Mouse (Mus musculus): Measurements from ENCODE around the gene Ebf1. TPM values are rescaled to one million over a fixed set of nuclear protein-coding genes. Genes with fewer than 3 reads are reported as not detected.
A peak's percentile ranks its signal among the peaks of the same experiment; 100 is the strongest.

Gene Ebf1
- polyA plus RNA-seq, 1 experiment from 2014 or later = 95.7 TPM

GRCm38 (mm10) chr11:44962746-44963440 lies 345.8 kb downstream of the Ebf1 start:
- H3K9me3 ChIP-seq = no peaks in the 10 kb centered on the region
- H3K36me3 ChIP-seq = no peaks in the 10 kb centered on the region
- WGBS = 84% methylated on average over 14 of the region's 14 CpGs
- no peak overlapping the region for H3K9ac ChIP-seq (replicated peaks)
- no peak for ATAC-seq (ENCODE audit: insufficient number of reproducible peaks, insufficient read depth, low FRiP score, low TSS enrichment, low read depth)
- H3K4me1 ChIP-seq (replicated peaks) = peaks cover 13% of the 10 kb centered on the region
- no peak overlapping the region for H3K4me2 ChIP-seq
- H3K27me3 ChIP-seq = peaks cover 8% of the 10 kb centered on the region; the same call in 1 of the 2 replicates
- H3K27ac ChIP-seq = no peak overlapping the region
- H3K4me3 ChIP-seq (replicated peaks) = no peak overlapping the region

GRCm38 (mm10) chr11:44969011-44969410 lies 351.9 kb downstream of the Ebf1 start:
- Histone ChIP-seq H3K4me2 (no peak overlapping the region), H3K4me1 (replicated peaks) (peaks cover 15% of the 10 kb centered on the region), H3K36me3 (peaks cover 5% of the 10 kb centered on the region; the same call in 1 of the 2 replicates), H3K9me3 (no peaks in the 10 kb centered on the region), H3K27me3 (no peaks in the 10 kb centered on the region), H3K9ac (replicated peaks) (no peak overlapping the region), H3K4me3 (replicated peaks) (no peak overlapping the region), H3K27ac (no peak overlapping the region)
- 54% methylated on average over 4 of the region's 4 CpGs for WGBS
- no peak for ATAC-seq (ENCODE audit: insufficient number of reproducible peaks, insufficient read depth, low FRiP score, low TSS enrichment, low read depth)

GRCm38 (mm10) chr11:44974271-44974670 lies 357.2 kb downstream of the Ebf1 start:
- Histone ChIP-seq H3K4me1 (replicated peaks) (peaks cover 41% of the 10 kb centered on the region), H3K27me3 (no peaks in the 10 kb centered on the region), H3K4me3 (replicated peaks) (no peak overlapping the region), H3K36me3 (peaks cover 6% of the 10 kb centered on the region; the same call in 1 of the 2 replicates), H3K27ac (0 out of 2 replicates have a peak overlapping the region, but pooled peaks have one; percentile 12), H3K9me3 (no peaks in the 10 kb centered on the region), H3K4me2 (no peak overlapping the region), H3K9ac (replicated peaks) (no peak overlapping the region)
- 90% methylated on average over 7 of the region's 7 CpGs for WGBS
- no peak for ATAC-seq (ENCODE audit: insufficient number of reproducible peaks, insufficient read depth, low FRiP score, low TSS enrichment, low read depth)

GRCm38 (mm10) chr11:44975151-44975550 lies 358.0 kb downstream of the Ebf1 start:
- Histone ChIP-seq H3K9ac (replicated peaks) (no peak overlapping the region), H3K27ac (peak overlapping the region; percentile 77), H3K36me3 (peaks cover 6% of the 10 kb centered on the region; the same call in 1 of the 2 replicates), H3K27me3 (no peaks in the 10 kb centered on the region), H3K4me2 (no peak overlapping the region), H3K4me3 (replicated peaks) (no peak overlapping the region), H3K4me1 (replicated peaks) (peaks cover 41% of the 10 kb centered on the region), H3K9me3 (no peaks in the 10 kb centered on the region)
- ATAC-seq (ENCODE audit: insufficient number of reproducible peaks, insufficient read depth, low FRiP score, low TSS enrichment, low read depth) = peak; percentile 53
- WGBS = 63% methylated on average over 2 of the region's 2 CpGs

GRCm38 (mm10) chr11:44976254-44976802 lies 359.2 kb downstream of the Ebf1 start:
- Histone ChIP-seq H3K9ac (replicated peaks) (no peak overlapping the region), H3K4me1 (replicated peaks) (peaks cover 41% of the 10 kb centered on the region), H3K27ac (peak overlapping the region; percentile 64), H3K4me2 (no peak overlapping the region), H3K27me3 (no peaks in the 10 kb centered on the region), H3K36me3 (peaks cover 6% of the 10 kb centered on the region; the same call in 1 of the 2 replicates), H3K4me3 (replicated peaks) (no peak overlapping the region), H3K9me3 (no peaks in the 10 kb centered on the region)
- ATAC-seq (ENCODE audit: insufficient number of reproducible peaks, insufficient read depth, low FRiP score, low TSS enrichment, low read depth) = no peak
- WGBS = 70% methylated on average over 5 of the region's 5 CpGs

- 65% methylated on average over 4 of the region's 4 CpGs for WGBS
- no peak overlapping the region for H3K27ac ChIP-seq
- H3K36me3 ChIP-seq = peaks cover 6% of the 10 kb centered on the region; the same call in 1 of the 2 replicates
- H3K4me3 ChIP-seq (replicated peaks) = no peak overlapping the region
- no peaks in the 10 kb centered on the region for H3K9me3 ChIP-seq
- peak; percentile 31; the same call in 1 of the 2 replicates for ATAC-seq (ENCODE audit: insufficient number of reproducible peaks, insufficient read depth, low FRiP score, low TSS enrichment, low read depth)
- H3K4me1 ChIP-seq (replicated peaks) = peaks cover 46% of the 10 kb centered on the region
- no peaks in the 10 kb centered on the region for H3K27me3 ChIP-seq
- no peak overlapping the region for H3K9ac ChIP-seq (replicated peaks)
- H3K4me2 ChIP-seq = no peak overlapping the region
Measured at GRCm38 (mm10) chr11:44977921-44978397, 360.8 kb downstream of the Ebf1 start.

- H3K4me1 ChIP-seq (replicated peaks) = peaks cover 45% of the 10 kb centered on the region
- no peak overlapping the region for H3K27ac ChIP-seq
- no peaks in the 10 kb centered on the region for H3K9me3 ChIP-seq
- H3K4me2 ChIP-seq = no peak overlapping the region
- no peaks in the 10 kb centered on the region; the same call in 1 of the 2 replicates for H3K36me3 ChIP-seq
- H3K4me3 ChIP-seq (replicated peaks) = no peak overlapping the region
- no peak for ATAC-seq (ENCODE audit: insufficient number of reproducible peaks, insufficient read depth, low FRiP score, low TSS enrichment, low read depth)
- H3K27me3 ChIP-seq = no peaks in the 10 kb centered on the region
- 88% methylated on average over 5 of the region's 5 CpGs for WGBS
- H3K9ac ChIP-seq (replicated peaks) = no peak overlapping the region
Measured at GRCm38 (mm10) chr11:44979391-44979790, 362.3 kb downstream of the Ebf1 start.

GRCm38 (mm10) chr11:44982225-44982624 lies 365.1 kb downstream of the Ebf1 start:
- Histone ChIP-seq H3K4me3 (replicated peaks) (no peak overlapping the region), H3K4me1 (replicated peaks) (peaks cover 18% of the 10 kb centered on the region), H3K9ac (replicated peaks) (no peak overlapping the region), H3K27ac (no peak overlapping the region), H3K9me3 (no peaks in the 10 kb centered on the region), H3K4me2 (no peak overlapping the region), H3K36me3 (no peaks in the 10 kb centered on the region), H3K27me3 (no peaks in the 10 kb centered on the region)
- WGBS = 67% methylated on average over 9 of the region's 9 CpGs
- ATAC-seq (ENCODE audit: insufficient number of reproducible peaks, insufficient read depth, low FRiP score, low TSS enrichment, low read depth) = no peak

GRCm38 (mm10) chr11:44983961-44984360 lies 366.8 kb downstream of the Ebf1 start:
- Histone ChIP-seq H3K4me2 (no peak overlapping the region), H3K27me3 (no peaks in the 10 kb centered on the region), H3K4me1 (replicated peaks) (peaks cover 7% of the 10 kb centered on the region), H3K9ac (replicated peaks) (no peak overlapping the region), H3K4me3 (replicated peaks) (no peak overlapping the region), H3K9me3 (no peaks in the 10 kb centered on the region), H3K27ac (no peak overlapping the region), H3K36me3 (no peaks in the 10 kb centered on the region)
- ATAC-seq (ENCODE audit: insufficient number of reproducible peaks, insufficient read depth, low FRiP score, low TSS enrichment, low read depth) = no peak
- WGBS = 54% methylated on average over 6 of the region's 6 CpGs

- Histone ChIP-seq H3K27me3 (no peaks in the 10 kb centered on the region), H3K4me2 (no peak overlapping the region), H3K4me3 (replicated peaks) (no peak overlapping the region), H3K9me3 (no peaks in the 10 kb centered on the region), H3K36me3 (no peaks in the 10 kb centered on the region), H3K4me1 (replicated peaks) (peaks cover 7% of the 10 kb centered on the region), H3K27ac (no peak overlapping the region), H3K9ac (replicated peaks) (no peak overlapping the region)
- 63% methylated on average over 7 of the region's 7 CpGs for WGBS
- no peak for ATAC-seq (ENCODE audit: insufficient number of reproducible peaks, insufficient read depth, low FRiP score, low TSS enrichment, low read depth)
Measured at GRCm38 (mm10) chr11:44984381-44984780, 367.3 kb downstream of the Ebf1 start.

- no peaks in the 10 kb centered on the region; the same call in 1 of the 2 replicates for H3K4me1 ChIP-seq (replicated peaks)
- H3K4me2 ChIP-seq = no peak overlapping the region
- no peak for ATAC-seq (ENCODE audit: insufficient number of reproducible peaks, insufficient read depth, low FRiP score, low TSS enrichment, low read depth)
- H3K9ac ChIP-seq (replicated peaks) = no peak overlapping the region
- H3K4me3 ChIP-seq (replicated peaks) = no peak overlapping the region
- WGBS = 8% methylated on average over 4 of the region's 4 CpGs
- peaks cover 20% of the 10 kb centered on the region for H3K36me3 ChIP-seq
- no peaks in the 10 kb centered on the region for H3K9me3 ChIP-seq
- H3K27ac ChIP-seq = no peak overlapping the region
- H3K27me3 ChIP-seq = no peaks in the 10 kb centered on the region
Measured at GRCm38 (mm10) chr11:44987796-44988195, 370.7 kb downstream of the Ebf1 start.

Measured in limb, embryonic 12.5 days (tissue).